Mouse (Mus musculus): ENCODE data around the gene 4932438A13Rik. TPM values are rescaled to one million over a fixed set of nuclear protein-coding genes. Genes with fewer than 3 reads are reported as not detected.

Gene 4932438A13Rik
- 100 to 1,000 TPM; 112 to 122 TPM for total RNA-seq (2021)

DNA sequence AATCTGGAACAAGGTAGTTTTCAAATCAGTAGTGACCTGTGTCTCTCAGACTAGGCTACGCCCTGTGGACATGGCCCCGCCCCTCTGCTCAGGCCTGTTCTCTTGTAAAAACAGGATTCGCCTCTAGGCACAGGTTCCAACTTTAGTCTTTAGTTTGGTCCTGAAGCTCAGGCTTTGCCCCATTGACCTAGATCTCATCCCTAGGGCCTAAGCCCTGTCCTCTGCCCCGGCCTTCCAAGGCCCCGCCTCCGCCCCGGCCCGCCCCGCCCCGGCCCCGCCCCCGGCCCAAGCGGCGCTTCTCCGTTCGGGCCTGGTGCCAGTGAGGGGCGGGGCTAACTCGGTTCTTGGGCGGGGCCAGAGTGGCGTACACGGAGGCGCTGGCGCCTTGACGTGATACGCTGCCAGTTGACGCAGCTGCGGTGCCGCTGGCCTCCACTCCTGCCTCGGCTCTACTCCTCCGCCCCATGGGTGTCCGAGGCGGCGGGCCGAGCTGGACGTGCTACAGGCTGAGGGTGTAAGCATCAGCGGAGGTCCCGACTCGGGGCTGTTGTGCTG lies at the start of gene 4932438A13Rik:
4932438A13Rik (plus strand) TSS at position 384 of the 555 bp plus-strand sequence.
- intact Hi-C loops (cut with DNase I): no loop called here
- DNase-seq (ENCODE audit: low spot score in 2 of 2): peak; percentile 96

DNA sequence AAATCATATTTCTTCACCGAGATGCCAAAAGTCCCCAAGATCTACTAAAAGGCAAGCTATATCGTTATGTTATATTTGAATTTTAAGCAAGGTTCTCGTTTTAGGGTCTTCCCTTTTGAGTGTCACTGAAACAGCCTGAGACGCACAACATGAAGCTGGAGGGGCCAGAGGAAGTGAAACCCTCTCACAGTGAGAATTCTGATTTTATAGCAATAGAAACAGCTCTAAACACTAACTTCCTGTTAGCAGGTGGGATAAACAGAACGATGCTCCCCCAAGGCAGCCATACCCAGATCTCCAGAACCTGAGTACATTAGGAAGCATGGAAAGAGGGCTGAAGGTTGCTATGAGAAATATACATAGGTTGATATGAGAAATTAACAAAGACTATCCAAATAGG lies 46.3 kb upstream of the 4932438A13Rik start:
- intact Hi-C loops (cut with DNase I): no loop called here

DNA sequence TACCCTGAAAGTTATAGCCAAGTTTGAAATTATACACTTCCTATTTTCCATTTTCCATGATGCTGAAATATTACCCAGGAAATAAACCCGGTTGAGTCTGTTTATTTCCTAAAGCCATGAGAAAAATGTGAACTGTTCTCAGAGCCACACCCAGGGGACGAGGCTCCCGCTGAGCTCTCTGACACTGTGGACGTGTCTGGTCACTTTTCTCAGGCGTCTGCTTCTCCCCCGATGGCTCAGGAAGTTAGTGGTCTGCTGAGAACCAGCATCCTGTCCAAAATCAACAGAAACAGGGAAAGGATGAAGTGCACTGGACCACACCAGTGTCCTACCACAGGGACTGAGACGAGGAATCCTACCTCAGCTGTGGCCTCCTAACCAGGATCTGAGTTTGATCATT lies 43.5 kb upstream of the 4932438A13Rik start:
- no peak for DNase-seq (ENCODE audit: low spot score in 2 of 2)
- intact Hi-C loops (cut with DNase I): no loop called here

More for the DNA sequence above, 46.3 kb upstream of the 4932438A13Rik start:
- DNase-seq (ENCODE audit: low spot score in 2 of 2): no peak

DNA sequence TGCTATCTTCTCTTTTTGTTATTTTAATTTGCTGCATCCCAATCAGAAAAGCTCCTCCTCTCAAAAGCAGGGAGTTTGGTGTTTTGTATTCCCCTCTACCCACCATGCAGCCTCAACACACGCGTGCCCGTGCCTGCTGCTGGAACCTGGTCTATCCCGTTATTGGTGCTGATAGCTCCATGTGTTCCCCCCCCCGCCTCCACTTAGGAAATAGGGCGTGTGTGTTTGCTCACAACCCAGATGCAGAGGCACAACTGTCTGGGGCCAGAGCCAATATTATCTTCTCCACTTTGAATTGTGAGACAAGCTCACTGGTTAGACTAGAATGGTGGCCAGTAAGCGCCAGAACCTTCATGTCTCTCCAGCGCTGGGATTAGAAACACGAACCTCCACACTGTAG lies 41.9 kb upstream of the 4932438A13Rik start:
- DNase-seq (ENCODE audit: low spot score in 2 of 2): no peak
- intact Hi-C loops (cut with DNase I): no loop called here

DNA sequence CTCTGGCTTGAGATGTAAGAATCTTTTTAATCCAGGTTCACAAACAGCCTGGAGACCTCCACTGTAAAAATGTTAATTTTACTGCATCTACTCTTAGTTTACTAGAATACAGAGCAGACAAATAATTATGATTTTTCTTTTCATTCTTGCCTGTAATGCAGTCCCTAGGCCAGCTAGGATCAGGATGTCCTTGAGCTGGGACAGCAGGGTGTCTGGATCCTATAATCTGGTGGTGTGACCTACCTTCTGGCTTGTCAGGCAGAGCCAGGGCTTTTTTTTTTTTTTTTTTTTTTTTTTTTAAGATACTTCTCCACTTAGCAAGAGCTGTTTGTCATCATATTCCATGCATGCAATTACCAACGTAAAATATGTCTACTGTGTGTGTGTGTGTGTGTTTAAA lies 37.8 kb upstream of the 4932438A13Rik start:
- DNase-seq (ENCODE audit: low spot score in 2 of 2): no peak
- intact Hi-C loops (cut with DNase I): no loop called here

DNA sequence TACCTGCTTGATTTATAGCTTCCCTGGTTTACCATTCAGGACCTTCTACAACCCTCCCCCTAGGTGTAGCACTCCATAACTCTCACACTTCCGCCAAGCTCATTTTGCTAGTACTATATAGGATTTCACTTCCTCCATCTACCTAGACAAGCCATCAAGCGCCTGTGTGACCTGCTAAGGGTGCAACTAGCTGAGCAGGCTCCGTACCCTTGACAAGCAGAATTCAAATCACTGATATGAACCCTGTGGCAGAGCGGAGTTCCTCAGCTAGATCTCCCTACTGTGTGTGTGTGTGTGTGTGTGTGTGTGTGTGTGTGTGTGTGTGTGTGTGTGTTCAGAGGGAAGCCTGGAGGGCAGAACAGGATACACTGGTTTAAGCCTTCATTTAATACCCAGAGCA lies 37.4 kb upstream of the 4932438A13Rik start:
- no peak for DNase-seq (ENCODE audit: low spot score in 2 of 2)
- intact Hi-C loops (cut with DNase I): no loop called here

DNA sequence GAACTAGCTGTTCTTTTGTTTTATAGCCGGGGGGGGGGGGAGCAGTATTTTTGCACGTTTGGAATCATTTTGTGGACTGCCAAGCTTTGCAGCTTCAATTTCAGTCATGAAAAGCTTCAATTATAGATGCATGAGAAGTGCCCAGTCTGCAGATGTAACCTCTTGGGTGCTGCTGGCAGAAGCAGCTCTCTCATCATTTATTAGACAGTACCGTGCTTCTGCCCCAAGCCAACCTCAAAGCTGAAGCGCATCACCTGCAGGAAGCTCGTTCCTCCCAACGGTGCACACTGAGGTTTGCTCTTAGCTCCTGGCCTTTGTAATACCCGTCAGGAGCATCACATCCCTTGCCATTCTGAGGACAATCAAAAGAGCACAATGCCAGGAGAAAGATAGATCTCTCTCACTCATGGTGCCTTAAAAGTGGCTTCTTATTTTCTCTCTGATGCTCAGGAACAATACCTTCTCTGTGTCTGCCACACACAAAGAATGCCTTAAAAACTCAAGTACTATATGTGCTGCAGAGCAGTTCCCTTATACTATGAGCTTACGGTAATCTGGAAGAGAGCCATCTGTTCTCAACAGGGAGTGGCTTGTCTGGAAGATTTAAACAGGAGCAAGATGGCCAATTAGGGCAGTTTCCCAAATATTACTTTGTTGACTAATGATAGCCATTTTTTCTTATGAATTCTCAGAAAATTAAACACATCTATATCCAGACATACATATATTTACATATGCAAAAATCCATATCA lies 35.5 kb upstream of the 4932438A13Rik start:
- intact Hi-C loops (cut with DNase I): no loop called here

DNA sequence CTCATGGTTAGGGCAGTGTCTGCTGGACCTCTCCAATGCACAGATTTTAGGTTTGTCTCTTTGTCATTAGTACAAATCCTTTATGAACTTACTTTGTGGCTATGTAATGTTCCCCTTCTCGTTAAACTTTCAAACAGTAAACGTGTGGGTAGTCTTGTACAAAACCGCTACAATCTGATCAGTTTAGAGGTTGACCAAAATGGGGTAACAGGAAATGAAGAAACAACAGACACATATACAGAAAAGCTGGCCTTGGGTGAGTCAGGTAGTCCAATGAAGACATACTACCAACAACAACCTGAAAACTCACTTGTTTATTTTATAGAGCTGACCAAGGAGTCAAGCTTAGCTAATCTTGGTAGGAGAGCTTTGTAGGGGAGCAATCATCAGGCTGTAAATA lies 32.7 kb upstream of the 4932438A13Rik start:
- DNase-seq (ENCODE audit: low spot score in 2 of 2): no peak
- intact Hi-C loops (cut with DNase I): no loop called here

More for the DNA sequence above, 35.5 kb upstream of the 4932438A13Rik start:
- no peak for DNase-seq (ENCODE audit: low spot score in 2 of 2)

DNA sequence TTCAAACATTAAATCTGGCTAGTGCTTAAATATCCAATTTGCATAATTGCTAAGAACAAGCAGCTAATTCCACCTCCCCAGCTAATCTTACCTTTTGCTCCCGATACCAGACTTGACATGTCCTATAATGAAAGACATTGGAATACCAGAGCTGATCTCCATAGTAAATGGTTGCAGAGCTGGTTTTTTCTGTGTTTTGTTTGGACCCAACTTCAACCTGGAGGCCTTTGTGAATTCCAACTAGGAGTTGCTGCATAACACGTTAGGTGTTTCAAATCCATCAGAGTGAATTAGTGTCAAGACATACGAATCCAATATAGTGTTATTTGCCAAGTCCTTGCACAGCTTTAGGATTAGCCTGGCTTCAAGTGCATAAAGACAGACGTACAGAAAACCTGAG lies 28.5 kb upstream of the 4932438A13Rik start:
- DNase-seq (ENCODE audit: low spot score in 2 of 2): no peak
- intact Hi-C loops (cut with DNase I): no loop called here

DNA sequence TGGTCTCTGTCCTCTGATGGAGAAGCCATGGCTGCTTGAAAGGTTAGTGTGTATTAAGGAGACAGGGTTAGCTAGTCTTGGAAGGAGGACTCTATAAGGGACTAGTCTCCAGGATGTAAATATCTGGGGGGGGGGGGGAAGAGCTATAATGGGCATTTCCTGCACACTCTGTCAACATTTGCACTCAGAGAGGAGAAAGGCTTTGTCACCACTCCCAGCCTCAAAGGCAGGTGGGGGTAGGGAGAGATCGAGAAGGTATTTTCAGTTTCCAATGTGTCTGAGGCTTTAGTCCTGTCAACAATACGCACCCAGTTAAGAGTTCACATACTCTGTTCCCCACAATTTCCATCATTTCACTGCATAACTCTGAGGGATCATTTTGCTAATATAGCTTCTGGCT lies 28.1 kb upstream of the 4932438A13Rik start:
- intact Hi-C loops (cut with DNase I): no loop called here
- no peak for DNase-seq (ENCODE audit: low spot score in 2 of 2)

DNA sequence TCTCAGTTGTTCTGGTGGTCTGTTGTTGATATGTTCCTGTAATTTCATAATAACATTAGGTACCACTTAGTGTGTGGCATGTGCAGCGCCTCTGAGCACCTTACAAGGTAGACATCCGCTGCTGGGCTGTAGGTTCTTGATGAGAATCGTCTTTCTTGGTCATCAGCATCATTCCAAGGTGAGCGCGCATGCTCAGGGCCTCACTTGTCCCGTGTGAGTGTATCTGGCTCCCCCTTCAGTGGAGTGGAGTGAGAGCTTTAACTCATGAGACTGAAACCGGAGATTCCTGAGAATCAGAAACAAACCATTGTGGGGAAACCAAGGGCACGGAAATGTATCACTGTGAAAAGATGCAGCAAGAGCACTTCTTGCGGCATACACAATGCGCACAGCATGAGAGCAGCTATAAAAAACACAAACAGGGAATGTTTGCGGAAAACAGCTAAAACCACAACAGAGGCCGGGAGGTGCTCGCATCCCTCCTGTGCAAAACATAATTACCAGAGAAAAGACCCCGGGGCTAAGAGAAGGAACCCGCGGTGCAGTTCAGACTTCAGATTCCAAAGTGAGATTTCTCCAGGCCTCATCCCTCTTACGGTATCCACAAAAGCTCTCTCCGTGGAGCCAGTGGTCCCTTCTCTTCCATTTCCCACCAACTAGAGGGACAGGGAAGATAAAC lies 27.2 kb upstream of the 4932438A13Rik start:
- intact Hi-C loops (cut with DNase I): no loop called here
- DNase-seq (ENCODE audit: low spot score in 2 of 2): peak; percentile 11 to 36

DNA sequence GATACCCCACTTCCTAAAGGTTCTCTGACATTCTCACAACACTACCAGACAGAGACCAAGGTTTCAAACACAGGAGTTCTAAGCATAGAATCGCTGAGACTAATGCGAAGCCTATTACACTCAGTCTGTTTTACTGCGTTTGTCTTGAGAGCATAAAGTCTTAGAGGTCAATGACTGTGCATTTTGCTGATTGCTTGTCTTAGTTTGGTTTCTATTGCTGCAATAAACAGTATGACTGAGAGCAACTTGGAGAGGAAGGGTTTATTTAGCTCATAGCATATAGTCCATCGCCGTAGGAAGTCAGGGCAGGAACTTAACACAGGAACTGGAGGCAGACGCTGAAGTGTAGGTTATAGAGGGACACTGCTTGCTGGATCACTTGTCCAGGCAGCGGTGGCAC lies 26.1 kb upstream of the 4932438A13Rik start:
- intact Hi-C loops (cut with DNase I): no loop called here
- DNase-seq (ENCODE audit: low spot score in 2 of 2): no peak

DNA sequence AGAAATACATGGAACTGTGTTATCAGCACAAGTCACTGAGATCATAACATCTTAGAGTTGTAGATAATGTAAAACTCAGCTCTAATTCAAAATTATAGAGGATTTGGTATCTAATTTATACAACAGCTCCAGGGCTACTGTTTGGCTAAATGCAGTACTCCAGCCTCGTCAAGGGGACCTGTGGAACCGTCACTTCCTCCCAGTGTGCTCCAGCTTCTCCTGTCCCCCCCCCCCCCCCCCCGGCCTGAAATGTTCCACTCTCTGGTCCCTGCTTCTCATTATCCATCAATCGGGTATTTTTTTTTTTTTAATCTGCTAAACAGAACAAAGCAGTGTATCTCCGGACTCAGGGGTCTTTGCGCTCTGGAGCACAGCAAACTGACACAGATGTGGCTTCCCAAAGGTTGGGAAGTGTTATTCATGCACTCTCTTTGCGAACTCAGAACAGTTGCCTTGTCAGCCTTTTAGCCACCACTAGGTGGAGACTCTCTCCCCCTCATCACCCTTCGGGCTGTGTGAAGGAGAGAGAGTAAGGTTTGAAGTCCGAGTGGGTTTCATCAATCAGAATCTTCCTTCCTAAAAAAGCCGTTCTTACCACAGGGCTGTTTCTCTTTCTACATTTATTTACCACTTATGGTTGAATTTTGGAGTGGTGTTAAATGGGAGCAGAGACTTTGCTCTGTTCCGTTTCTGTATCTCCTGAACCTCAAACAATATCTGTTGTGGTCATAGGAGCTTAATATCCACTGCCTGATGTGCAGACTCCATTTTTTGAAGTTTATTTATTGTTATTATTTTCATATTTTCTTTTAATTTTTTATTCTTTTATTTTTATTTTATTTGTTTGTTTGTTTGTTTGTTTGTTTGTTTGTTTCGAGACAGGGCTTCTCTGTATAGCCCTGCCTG lies 22.0 kb upstream of the 4932438A13Rik start:
- intact Hi-C loops (cut with DNase I): loop anchor here (5.0 kb wide), 1 partner anchor 154 kb away; no protein-coding TSS in a partner anchor
- peak; percentile 57 to 58 for DNase-seq (ENCODE audit: low spot score in 2 of 2)

DNA sequence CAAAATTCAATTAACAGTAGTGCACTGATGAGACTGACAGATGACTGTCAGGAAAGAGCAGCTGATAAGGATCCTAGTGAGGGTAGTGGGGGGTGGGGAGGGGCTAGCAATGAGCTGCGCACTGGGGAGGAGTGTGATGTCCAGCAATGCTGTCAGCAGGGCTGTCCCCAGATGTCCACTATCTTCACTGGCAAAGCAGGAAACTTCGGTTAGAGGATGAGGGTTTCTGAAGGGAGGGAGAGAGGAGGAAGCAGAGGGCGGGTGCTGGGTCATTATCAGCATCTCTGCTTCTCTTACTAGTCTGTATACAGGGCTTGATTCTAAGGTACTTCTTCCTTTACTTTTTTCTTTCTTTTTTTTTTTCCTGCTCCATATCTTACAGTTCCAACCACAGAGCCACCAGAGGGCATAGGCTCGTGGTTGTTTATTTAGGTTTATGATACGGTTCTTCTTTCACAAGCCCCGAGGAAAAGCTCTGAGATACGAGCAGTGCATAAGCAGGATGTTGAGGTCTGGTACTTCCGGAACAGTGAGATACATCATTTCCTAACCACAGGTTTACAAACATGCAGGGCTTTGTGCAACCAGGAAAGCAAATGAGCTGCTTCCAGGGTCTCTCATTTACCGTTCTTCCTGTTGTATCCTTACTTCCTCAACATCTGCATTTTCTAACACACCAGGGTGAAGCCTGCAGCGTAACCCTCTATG lies 9.0 kb upstream of the 4932438A13Rik start:
- intact Hi-C loops (cut with DNase I): no loop called here
- DNase-seq (ENCODE audit: low spot score in 2 of 2): no peak

DNA sequence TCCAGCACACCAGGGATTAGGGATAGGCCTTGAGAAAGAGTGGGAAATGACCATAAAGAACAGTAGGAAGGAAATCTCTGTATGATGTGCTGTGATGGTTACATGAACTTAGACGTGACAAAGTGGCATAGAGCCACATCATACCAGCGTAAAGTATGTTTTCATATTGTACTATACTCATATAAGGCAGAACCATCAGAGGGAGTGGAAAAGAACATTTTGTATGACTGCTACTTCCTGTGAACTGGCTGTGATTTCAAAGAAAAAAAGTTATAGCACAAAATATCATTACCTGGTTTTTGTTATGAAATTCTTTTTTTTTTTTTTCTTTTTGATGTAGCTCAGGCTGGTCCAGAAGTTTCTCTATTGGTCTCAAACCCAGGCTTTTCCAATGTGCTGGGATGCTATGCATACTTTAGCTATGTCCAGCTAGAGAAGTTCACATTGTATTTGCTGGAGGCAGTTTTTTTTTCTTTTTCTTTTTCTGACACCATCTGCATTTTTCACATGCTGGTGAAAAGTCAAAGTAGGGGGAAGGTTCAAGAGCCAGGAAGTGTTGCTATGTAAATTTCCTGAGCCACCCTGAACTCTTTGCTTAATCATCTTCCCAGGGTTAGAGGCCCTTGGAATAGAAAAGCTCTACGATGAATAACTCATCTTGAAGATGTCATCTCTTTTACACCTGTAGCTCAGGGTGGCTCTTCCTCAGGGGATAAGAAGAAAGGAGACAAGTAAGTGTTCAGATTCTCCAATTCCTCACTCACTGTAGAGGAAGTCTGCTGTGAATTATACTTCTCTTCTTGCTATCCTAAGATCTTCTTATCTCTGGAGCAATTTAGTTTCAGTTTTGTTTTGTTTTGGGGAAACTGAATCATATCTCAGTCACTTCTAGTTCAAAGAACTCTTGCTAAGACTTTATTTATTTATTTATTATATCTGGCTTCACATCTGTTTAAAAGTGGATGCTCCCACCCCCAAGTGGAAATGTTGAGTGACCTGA lies 1.2 kb upstream of the 4932438A13Rik start:
- intact Hi-C loops (cut with DNase I): no loop called here
- DNase-seq (ENCODE audit: low spot score in 2 of 2): no peak

DNA sequence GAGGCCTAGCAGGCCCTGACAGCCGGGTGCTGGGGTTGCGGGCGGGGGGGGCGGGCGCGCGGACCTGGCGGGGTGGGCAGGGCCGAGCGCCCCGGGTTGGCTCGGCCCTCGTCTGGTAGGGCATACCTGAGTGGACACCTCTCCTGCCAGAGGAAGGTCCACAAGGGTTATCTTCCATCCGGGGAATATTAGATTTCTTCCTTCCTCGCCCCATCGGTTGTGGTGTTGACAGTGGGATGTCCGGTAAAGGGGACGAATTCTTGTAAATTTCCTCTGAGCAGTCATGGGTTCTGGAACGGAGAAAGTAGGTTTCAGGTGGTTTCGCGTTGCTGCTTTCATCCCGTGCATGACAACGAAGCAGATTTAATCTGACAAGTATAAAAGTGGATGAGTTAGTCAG lies 523 bp downstream of the 4932438A13Rik start:
- intact Hi-C loops (cut with DNase I): no loop called here
- peak; percentile 6 to 11 for DNase-seq (ENCODE audit: low spot score in 2 of 2)

DNA sequence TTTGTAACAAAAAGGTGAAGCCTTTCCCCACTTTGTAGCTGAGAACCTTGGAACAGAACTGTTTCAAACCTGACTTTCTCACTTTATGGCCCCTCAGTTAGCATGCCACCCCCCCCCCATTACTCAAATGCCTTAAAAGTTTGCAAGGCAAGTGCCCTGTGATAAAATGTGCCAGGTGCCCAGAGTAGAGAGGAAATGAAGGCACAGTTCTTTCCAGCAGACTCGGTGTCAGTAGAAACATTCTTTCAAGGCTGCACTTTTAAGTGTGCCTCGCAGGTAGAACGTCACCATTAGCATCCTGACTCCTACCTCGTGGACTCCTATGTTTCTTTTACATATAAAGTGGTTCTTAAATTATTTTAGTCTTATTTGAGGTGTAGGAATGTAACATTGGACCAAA lies 977 bp downstream of the 4932438A13Rik start:
- no peak for DNase-seq (ENCODE audit: low spot score in 2 of 2)
- intact Hi-C loops (cut with DNase I): no loop called here

DNA sequence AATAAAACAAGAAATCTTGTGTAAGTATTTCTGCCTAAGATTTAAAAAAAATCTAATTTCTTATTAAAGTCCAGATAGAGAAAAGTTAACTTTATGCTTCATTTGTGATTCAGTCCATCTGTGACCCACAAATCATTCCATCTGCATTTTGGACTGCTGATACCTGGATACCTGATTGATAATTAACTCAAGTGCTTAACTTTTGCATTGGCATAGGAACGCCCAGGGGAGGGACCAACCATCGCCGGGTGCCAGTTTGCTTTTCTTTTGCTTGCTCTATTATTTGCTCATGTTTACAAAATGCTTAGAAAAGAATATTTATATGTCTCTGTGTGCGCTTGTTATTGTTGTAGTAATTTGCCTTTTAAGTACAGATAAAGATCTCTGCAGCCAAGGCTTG lies 1.6 kb downstream of the 4932438A13Rik start:
- no peak for DNase-seq (ENCODE audit: low spot score in 2 of 2)
- intact Hi-C loops (cut with DNase I): no loop called here

Data from left cerebral cortex, postnatal 25 days (tissue).